Mouse (Mus musculus): Measurements from ENCODE around the gene Pkd1. TPM values are rescaled to one million over a fixed set of nuclear protein-coding genes. Genes with fewer than 3 reads are reported as not detected.

The Pkd1 gene
- total RNA-seq, 4 experiments from 2014 or later, result 67.7 to 81.1 (median 77.3) TPM

DNA sequence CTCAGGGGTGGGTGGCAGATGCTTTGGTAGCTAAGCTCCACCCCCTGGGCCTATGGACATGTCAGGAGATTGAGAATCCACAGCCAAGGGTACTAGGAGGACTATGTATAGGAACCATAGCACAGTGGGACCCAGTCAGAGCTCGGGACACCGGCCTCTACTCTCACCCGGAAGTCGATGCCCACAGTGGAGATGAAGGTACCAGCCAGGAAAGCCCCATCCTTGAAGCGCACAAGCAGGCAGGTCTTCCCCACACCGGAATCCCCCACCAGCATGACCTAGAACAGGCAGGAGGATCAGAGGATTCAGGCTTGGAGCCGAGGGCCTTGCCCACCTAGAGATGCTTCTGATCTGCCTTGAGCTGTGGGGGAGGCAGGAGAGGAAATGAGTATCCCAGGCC, 17.6 kb upstream of the Pkd1 start:
- DNase-seq (ENCODE audit: low spot score in 2 of 2), result no peak

DNA sequence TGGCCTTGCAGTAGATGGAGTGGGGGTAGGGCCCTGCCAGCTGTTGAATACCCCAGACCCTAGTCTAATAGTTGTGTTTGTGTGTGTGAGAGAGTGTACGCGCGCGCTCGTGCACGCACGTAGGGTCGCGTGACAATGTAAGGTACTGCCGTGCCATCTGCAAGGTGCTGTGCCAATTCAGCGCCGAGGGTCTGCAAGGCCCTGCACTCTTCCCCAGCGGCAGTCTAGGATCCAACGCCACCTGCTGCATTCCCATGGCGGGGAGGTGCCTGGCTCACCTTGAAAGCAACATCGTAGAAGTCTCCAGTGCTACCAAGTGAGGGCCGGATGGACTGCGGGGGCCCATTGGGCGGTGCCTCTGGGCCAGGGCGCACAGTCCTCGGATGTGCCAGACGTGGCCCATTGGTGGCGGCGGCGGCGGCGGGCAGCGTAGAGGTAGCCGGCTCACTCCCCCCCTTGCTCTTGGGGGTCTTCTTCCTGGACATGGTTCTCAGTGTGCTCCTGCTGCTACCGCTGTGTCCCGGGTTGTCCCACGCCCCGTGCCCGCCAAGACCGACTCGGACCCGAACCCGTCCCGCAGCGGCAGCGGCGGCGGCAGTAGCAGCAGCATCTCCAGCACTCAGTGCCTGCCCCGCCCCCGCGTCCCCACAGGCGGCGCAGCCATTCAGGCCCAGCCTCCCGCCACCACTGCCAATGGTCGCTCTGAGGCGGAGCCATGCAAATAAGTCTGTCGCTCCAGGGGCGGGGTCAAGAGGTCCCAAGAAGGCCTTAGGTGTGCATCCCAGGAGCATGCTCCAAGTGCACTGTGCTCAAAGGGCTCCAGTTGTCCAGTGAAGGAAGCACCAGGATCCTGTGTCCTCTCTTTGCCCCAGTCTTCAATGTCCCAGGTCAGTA, 16.3 kb upstream of the Pkd1 start:
- DNase-seq (ENCODE audit: low spot score in 2 of 2), result peak in 1 of 2 experiments; percentile 94

DNA sequence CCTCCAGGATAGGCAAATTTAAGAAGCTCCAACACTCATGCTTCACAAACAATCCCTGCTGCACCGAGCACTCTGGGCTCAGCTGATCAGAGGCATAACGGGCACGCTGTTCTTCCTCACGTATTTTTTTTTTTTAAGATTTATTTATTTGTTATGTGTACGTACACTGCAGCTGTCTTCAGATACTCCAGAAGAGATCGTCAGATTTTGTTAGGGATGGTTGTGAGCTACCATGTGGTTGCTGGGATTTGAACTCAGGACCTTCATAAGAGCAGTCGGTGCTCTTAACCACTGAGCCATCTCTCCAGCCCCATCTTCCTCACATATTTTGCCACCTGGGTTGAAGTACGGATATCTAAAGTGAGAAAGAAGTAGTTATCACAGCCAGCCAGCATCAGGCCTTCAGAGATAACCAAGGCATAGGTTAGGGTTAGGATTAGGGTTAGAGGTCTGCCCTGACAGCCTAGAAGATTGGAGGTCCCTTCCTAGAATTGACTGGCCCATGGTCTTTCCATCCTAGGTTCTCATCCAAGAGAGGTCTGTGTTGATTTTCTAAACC, 15.4 kb upstream of the Pkd1 start, which contains the start of gene Rab26:
Gene Rab26, minus strand, starts transcription at position 51 of the 559 bp plus-strand sequence.
- no peak for DNase-seq (ENCODE audit: low spot score in 2 of 2)

DNA sequence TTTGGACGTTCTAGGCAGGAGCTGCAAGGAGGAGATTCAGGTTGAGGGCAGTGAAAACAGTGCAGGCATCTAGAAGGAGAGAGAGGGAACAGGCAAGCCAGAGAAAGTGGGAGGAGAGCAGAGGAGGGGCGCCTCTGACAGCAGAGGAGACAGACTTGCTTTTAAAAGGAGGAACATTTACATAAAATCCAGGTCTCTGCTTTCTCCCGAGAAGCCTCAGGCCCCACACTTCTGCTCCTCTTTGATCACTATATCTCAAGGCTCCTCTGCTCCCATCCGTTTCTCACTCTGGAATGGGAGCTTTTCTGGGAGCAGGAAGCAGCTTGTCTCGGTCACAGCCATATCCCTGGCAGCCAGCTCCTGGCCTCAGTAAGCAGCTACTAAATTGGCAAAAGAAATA, 14.3 kb upstream of the Pkd1 start:
- no peak for DNase-seq (ENCODE audit: low spot score in 2 of 2)

DNA sequence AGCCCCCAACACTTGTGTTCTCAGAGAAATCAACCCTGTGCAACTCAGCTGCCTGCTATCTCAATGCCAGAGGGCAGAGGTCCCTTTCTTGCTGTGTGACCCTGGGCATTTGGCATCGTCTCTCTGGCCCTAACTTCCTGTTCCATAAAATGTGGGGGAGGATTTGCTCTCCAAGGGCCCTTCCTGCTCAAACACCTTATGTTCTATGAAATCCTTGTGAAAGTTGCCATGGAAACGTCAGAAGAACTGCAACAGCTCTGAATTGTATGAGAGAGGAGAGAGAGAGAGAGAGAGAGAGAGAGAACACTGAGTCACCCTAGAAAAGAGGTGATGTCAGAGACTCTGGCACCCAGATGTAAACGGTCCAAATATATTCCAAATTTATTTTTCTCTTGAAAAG, 12.1 kb upstream of the Pkd1 start:
- no peak for DNase-seq (ENCODE audit: low spot score in 2 of 2)

DNA sequence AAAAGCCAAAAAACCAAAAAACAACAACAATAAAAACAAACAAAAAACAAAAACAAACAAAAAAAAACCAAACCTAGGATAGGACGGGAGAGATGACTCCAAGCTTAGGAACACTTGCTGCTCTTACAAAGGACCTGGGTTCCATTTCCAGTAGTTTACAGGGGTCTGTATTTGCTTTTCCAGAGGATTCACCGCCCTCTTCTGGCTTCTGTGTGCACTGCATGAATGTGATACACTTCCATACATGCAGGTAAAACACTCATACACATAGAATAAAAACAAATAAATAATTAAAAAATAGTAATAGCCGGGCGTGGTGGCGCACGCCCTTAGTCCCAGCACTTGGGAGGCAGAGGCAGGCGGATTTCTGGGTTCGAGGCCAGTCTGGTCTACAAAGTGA, 10.7 kb upstream of the Pkd1 start:
- DNase-seq (ENCODE audit: low spot score in 2 of 2), result no peak

DNA sequence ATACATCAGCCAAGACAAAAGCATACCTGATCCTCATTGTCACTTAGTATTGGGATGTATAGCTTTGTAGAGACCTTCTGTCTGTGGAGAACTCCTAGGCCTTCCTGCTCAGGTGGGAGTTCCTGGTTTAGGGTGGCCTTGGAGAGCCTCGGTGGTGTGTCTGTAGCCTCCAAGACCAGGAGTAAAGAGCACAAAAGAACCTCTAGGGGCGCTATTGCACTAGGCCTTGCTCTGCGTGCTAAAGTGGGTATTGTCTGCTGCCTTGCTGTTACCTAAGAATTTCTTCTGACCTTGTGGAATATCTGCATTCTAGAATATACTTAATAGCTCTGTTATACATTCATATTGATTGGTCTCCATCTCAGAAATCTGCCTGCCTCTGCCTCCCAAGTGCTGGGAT, 9.3 kb upstream of the Pkd1 start:
- DNase-seq (ENCODE audit: low spot score in 2 of 2), result no peak

DNA sequence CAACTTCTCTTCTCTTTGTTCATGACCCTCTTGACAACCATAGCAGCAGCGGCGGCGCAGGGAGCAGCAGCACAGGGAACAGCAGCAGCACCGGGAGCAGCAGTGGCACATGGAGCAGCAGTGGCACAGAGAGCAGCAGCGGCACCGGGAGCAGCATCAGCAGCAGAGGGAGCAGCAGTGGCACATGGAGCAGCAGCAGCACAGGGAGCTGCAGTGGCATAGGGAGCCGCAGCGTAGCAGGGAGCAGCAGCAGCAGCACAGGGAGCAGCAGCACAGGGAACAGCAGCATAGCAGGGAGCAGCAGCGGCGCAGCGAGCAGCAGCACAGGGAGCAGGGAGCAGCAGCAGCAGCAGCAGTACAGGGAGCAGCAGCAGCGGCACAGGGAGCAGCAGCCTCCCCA, 5.0 kb upstream of the Pkd1 start:
- no peak for DNase-seq (ENCODE audit: low spot score in 2 of 2)

DNA sequence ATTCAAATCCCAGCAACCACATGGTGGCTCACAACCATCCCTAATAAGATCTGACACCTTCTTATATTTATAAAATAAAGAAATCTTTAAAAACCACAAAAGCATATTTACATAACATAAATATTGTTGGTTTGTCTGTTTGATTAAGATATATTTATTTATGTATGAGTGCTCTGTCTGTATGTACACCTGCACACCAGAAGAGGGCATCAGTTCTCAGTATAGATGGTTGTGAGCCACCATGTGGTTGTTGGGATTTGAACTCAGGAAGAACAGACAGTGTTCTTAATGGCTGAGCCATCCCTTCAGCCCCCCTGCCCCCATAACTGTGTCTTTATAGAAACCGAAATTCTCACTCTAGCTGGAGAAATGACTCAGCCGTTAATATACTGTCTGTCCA, 4.4 kb upstream of the Pkd1 start:
- DNase-seq (ENCODE audit: low spot score in 2 of 2), result no peak

DNA sequence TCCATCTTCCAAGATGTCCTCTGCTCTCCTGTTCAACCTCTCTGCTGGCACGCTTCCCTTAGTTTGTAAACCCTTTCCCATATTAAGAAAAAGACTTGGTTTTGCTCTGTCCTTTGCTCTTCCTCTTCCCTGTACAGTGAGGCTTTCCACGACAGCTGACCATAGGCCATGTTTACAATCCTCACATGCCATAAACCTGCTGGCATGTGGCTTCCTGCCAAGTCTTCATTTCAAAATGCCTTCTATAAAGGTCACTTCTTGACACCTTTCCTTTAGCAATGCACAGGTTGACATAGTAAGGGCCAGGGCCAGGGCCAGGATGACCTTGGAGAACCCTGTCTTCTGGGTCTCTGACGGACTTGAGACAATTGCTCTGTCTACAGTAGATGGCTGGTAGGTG, 3.4 kb upstream of the Pkd1 start:
- DNase-seq (ENCODE audit: low spot score in 2 of 2), result no peak

DNA sequence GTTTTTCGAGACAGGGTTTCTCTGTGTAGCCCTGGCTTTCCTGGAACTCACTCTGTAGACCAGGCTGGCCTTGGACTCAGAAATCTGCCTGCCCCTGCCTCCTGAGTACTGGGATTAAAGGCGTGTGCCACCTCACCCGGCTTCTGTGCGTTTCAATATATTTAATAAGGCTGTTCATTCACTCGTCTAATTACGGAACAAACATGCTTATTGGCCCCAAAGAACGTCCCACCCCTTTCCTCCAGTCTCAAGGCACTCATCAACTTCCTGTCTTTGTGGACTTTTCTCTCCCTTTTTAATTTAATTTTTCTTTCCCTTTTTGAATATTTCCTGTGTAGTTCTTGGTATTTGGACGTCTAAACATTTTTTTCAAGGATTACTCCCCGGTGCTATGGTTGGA, 1.2 kb upstream of the Pkd1 start:
- DNase-seq (ENCODE audit: low spot score in 2 of 2), result no peak

DNA sequence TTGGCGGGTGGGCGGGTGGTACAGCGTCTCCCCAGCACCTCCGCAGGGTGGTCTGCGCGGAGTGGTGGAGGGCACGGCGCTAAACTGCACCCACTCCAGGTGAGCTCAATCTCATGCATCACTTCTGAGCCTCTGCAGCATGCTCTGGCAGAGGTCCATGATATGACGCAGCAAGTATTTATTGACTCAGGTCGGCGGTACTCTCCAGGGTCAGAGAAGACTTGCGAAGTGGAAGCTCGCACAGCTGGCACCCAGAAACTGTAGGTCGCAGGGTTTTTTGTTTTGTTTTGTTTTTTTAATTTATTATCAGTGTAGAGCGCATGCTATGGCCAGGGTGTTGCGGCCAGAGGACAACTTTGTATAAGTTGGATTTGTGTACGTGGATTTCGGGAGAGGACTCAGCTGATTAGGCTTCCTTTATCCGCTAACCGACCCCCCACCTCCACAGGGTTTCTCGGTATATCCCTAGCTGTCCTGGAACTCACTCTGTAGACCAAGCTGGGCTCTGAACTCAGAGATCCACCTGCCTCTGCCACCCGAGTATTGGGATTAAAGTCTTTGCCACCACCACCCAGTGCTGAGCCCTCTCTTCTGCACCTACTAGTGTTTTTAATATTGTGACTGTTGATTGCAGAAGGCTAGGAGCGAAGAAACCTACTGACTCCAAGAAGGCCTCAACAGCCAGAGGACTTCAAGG, 565 bp upstream of the Pkd1 start:
- no peak for DNase-seq (ENCODE audit: low spot score in 2 of 2)

DNA sequence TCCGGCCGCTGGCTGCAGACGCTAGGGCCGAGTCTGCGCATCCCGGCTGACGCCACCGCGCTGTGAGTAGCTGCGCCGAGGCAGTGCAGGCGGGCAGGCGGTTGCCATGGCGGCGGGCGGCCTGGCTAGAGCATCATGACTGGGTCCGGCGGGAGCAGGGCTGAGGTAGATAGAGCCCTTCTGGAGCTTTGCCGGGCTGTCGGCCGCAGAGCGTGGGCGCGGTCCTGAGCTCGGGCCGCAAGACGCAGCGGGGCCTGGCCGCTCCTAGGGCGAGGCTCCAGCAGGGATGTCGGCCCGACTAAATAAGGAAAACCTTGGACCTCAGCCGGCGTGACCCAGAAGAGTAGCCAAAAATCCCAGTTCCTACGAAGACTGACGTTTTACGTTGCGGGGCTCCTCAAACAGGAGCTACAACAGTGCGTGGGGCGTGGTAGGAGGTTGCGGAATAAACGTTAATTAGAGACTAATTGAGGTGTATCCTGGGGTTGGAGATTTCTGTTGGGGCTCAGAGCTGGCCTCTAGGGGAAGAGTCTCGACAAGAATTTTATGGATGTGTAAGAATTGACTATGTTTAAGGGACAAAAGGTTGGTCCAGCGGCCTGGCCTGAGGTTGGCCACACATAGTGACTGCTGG, 899 bp downstream of the Pkd1 start:
- DNase-seq (ENCODE audit: low spot score in 2 of 2), result peak in 1 of 2 experiments; percentile 80

DNA sequence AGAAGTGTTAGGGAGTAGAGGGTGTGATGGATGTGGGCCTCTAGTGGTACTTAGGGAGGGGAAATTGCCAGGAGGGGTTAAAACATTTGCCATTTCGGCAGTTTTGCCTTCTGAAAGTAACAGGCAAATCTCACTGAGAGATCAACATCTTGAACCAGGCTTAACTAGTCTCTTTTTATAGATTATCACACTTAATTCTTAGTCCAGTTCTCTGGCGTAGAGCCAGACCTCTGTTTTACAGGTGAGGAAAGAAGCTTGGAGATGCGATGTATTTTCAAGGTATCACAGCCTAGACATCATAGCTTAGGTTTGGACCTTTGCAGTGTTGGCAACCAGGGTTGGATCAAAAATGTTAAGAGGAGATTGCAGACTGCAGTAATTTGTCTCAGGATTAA, 1.4 kb downstream of the Pkd1 start:
- DNase-seq (ENCODE audit: low spot score in 2 of 2), result no peak

DNA sequence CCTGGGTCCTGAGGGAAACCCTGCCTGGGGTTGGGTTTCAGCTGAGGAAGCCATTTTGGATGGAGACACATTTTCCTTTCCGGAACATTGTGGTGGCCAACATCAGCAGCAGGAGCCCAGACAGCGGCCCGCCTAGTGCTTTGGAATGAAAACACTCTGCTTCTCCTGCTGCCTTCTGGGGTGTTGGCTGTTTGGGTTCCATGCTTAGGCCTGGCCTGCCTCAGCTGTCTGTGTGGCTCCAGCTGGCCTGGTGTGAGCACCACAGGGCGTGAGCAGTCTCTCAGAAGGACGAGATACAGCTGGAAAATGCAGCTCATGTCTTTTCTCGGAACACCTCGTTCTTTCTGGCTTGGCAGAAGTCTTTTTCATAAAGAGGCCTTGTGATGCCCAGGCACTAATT, 7.5 kb downstream of the Pkd1 start:
- no peak for DNase-seq (ENCODE audit: low spot score in 2 of 2)

DNA sequence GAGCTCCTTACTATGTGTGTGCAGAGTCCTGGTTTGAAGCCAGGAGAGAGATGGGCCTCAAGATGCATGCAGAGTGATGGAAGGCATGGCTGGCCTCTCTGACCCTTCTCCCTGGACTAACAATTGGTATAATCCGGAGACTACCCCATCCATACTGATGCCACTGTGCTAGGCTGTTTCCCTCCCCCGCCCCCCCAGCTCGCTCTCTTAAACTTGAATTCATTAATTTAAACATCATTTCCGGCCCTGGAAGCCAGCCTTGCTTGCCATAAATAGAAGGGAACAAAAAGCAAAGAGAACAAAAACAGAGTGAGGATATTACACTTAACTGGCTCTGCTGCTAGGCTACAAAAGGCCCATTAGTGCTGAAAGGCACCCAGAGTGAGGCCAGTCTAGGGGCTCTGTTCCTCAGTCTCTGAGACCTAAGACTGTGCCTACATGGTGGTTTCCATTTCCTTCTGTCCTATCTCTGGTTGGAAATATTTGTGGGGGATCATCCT, 9.0 kb downstream of the Pkd1 start:
- no peak for DNase-seq (ENCODE audit: low spot score in 2 of 2)

DNA sequence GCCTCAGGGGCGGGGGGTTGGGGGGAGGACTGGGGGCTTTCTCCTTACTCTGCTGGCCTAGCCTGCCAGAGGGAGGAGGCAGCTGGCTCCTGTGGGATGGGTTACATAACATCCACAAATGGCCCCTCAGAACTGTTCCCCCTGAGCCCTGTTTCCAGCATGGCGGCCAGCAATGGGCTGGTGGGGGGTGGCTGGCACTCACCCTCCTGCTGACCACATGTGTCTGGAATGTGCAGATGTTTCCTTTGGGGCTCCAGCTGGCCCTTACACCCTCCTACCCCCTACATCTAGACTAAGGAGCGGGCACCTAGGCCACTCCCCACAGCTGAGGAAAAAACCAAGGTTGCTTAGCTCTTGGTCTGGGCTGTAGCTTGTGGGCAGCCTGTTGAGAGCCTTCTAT, 9.5 kb downstream of the Pkd1 start:
- DNase-seq (ENCODE audit: low spot score in 2 of 2), result no peak

DNA sequence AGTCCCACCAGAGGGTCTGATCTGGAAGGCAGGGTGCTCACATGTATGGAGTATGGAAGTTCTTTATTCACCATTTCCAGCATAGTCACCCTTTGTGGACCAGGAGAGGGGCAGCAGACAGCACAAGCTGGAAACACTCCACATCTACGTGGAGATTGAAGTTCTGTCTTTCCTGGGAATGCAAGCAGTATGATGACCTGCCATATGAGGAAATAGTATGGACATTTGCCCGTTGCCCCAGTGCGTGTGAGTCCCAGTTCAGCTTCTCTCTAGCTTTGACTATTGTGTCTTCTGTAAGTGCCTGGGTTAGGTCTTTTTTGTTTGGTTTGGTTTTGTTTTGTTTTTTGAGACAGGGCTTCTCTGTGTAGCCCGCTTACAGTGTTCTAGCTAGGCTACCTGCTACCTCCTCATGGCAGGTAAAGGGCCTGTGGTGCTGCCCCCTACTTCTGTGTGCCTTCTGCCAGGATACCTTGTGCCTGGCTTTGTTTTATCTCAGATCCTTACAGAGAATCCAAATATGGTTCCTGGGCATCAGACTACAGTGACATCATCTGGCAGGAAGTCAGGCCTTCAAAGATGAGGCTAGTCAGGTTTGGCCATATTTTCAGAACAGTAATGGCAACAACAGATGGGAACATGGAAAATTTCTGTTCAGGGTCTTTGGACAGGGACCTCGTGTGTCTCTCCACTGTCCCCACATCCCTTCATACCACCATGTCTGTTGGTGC, 10.8 kb downstream of the Pkd1 start:
- no peak for DNase-seq (ENCODE audit: low spot score in 2 of 2)

DNA sequence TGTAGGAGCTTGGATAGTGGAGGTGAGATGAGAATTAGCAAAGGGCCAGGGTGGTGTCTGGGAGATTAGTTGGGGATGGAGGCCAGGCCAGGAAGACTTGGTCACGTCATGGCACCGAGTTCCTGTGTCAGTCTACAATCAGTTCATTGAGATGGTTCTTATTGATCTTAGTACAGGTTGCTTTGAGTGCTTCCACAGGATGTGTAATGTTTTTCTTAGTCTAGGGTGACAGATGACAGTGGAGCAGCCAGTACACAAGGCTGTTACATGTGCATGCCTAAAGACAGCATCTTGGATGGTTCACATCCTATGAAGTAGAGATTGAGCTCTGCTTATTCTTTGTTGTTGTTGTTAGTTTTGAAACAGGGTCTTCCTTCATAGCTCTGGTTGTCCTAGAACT, 12.0 kb downstream of the Pkd1 start:
- no peak for DNase-seq (ENCODE audit: low spot score in 2 of 2)

DNA sequence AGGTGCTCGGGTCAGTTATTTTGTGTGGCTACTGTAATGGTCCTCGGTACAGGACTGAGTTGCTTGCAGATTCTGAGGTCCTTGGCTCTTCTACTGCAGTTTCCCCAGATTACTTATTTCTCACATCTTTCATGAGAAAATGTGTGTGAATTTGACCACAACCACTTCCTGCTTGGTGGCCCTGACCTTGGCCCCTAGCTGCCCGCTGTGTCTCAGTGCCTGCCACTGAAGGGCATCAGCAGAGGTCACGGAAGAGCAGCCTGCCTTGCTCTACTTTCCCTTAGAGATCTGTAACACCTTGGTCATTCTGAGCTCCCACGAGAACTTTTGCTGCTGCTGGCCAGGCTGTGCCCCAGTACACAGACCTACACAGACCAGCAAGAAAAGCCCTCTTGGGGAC, 14.0 kb downstream of the Pkd1 start:
- no peak for DNase-seq (ENCODE audit: low spot score in 2 of 2)

DNA sequence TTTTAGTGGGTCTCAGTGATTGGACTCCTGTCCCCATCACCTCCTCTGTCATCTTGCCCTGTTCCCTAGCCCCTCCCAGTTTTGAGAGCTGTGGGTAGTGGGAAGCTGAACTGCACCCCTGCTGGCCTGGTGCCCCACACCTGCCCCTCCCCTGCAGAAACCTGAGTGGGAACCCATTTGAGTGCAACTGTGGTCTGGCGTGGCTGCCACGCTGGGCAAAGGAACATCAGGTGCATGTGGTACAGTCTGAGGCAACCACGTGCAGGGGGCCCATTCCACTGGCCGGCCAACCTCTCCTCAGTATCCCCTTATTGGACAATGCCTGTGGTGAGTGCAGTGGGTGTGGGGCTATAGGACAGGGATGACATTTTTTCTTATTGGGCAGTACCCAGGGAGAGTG, 14.8 kb downstream of the Pkd1 start:
- no peak for DNase-seq (ENCODE audit: low spot score in 2 of 2)
